Mouse (Mus musculus) heart, adult 2 months (tissue): ENCODE data around the gene Kcnq5. TPM values are rescaled to one million over a fixed set of nuclear protein-coding genes. Genes with fewer than 3 reads are reported as not detected.

Source experiments
- DNase-seq, 2 experiments: peaks; one replicate each; pipeline ENCODE4 v3.0.0; 2021
- H3K27ac ChIP-seq: fragments of 200-600 bp; 2 replicates; pipeline ENCODE4 v1.8.1; 2022
- H3K27me3 ChIP-seq: fragments of 200-500 bp; 2 replicates; pipeline ENCODE4 v1.6.1; 2012; ENCODE audit warnings: mild to moderate bottlenecking, low read length, inconsistent platforms, mixed read lengths; ENCODE audit not compliant: control insufficient read depth, insufficient read depth
- H3K36me3 ChIP-seq: fragments of 200-500 bp; 2 replicates; pipeline ENCODE4 v1.6.1; 2012; ENCODE audit warnings: low read length, inconsistent platforms; ENCODE audit not compliant: control insufficient read depth, insufficient read depth
- H3K4me1 ChIP-seq: fragments of 200-500 bp; 2 replicates; pipeline ENCODE4 v1.6.1; 2011; ENCODE audit warnings: low read length; ENCODE audit not compliant: control insufficient read depth, insufficient read depth
- H3K4me3 ChIP-seq: fragments of 200-600 bp; 2 replicates; pipeline ENCODE4 v1.8.1; 2022
- H3K79me2 ChIP-seq: fragments of 200-500 bp; replicated peaks from 2 replicates; pipeline ENCODE4 v1.6.1; 2012; ENCODE audit warnings: mild to moderate bottlenecking, inconsistent platforms, low read length, moderate library complexity, mixed read lengths; ENCODE audit not compliant: control insufficient read depth, insufficient read depth
- H3K9ac ChIP-seq: fragments of 200-500 bp; 2 replicates; pipeline ENCODE4 v1.6.1; 2012; ENCODE audit warnings: low read depth, mild to moderate bottlenecking, control low read depth, inconsistent platforms, low read length, mixed read lengths
- CTCF ChIP-seq: fragments of 200-600 bp; IDR thresholded peaks from 2 replicates; pipeline ENCODE4 v1.8.1; 2022; ENCODE audit warnings: antibody characterized with exemption, mild to moderate bottlenecking, moderate library complexity
- EP300 ChIP-seq: fragments of 200-500 bp; IDR thresholded peaks from 2 replicates; pipeline ENCODE4 v1.6.1; 2011; ENCODE audit warnings: low read depth, low read length, control low read depth; ENCODE audit not compliant: insufficient read depth
- POLR2A ChIP-seq: fragments of 200-500 bp; IDR thresholded peaks from 2 replicates; pipeline ENCODE4 v1.6.1; 2011; ENCODE audit warnings: mild to moderate bottlenecking, low read depth, low read length, control low read depth; ENCODE audit not compliant: insufficient read depth
- WGBS: fragments of 180-500 bp; shearing (Covaris S2); methylation state at CpG from one replicate; pipeline ENCODE4 v1.1.7; 2018; 5-methylcytosine and 5-hydroxymethylcytosine counted together
- intact Hi-C: fragments of 180-260 bp; cut with DNase I; formaldehyde crosslinking; loops from one replicate; pipeline ENCODE4 v1.15.1; 2025
- polyA plus RNA-seq: library from polyadenylated mRNA; depleted of rRNA; stranded (reverse); fragments of >200 nt; gene quantifications from 2 replicates; pipeline ENCODE4 v1.2.3, GENCODE M21; 2012
- total RNA-seq, 2 experiments: library from RNA; stranded (reverse); gene quantifications; 2 replicates each; pipeline ENCODE4 v1.2.3; 2021

Kcnq5 gene
- total and polyA plus RNA-seq, 3 experiments, result 0.20 to 2.6 (median 2.5) TPM

DNA sequence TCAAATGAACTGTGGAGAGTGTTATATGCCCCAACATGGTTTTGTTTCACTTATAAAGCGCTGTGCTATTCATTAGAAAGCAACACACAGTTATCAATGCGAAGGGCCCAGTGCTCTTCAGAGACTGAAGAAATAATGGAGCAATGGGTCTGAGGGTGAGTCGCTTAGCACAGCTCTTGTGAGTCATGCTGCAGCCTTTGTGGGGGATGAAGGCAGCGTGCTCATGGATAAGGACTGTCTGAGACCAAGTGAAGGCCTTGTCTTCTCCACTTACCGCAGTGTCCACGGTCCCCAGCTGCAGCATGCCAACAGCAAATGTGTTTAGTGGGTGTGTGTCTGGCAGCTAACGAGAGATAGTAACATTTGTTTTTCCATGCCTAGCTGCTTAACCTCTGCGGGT lies 503.2 kb downstream of the Kcnq5 start:
- no peaks in the 10 kb centered on the region for H3K4me1 ChIP-seq
- H3K4me3 ChIP-seq, result no peak overlapping the region
- intact Hi-C loops, result no loop called here
- TF ChIP-seq POLR2A (no peak), CTCF (no peak), EP300 (no peak)
- no peaks in the 10 kb centered on the region for H3K36me3 ChIP-seq
- H3K27ac ChIP-seq, result no peak overlapping the region
- WGBS, result 62% methylated on average over 8 of the region's 8 CpGs
- no peaks in the 10 kb centered on the region for H3K79me2 ChIP-seq
- no peaks in the 10 kb centered on the region for H3K27me3 ChIP-seq
- DNase-seq, result no peak
- H3K9ac ChIP-seq, result no peak overlapping the region

DNA sequence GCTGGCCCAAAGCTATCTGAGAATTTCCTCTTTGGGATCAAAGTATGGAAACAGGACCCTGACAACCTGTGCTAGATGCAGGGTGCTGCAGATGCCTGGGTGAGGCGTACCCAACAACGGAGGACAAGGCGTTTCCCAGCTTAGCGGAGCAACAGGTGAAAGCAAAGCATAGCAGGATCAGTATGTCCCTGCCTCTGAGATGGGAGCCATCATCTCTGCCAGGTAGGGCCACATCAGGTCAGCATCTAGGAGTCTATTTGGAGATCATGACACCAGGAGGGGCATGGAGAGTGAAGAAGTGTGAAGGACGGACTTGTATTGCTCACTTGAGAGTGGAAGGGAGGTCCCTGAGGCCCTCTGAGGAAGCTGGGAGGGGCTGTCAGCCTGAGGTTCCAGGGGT lies 505.8 kb downstream of the Kcnq5 start:
- no peak overlapping the region for H3K27ac ChIP-seq
- no peaks in the 10 kb centered on the region for H3K79me2 ChIP-seq
- DNase-seq, result no peak
- TF ChIP-seq POLR2A (no peak), EP300 (no peak), CTCF (no peak)
- H3K27me3 ChIP-seq, result no peaks in the 10 kb centered on the region
- 83% methylated on average over 5 of the region's 5 CpGs for WGBS
- H3K9ac ChIP-seq, result no peak overlapping the region
- no peaks in the 10 kb centered on the region for H3K4me1 ChIP-seq
- H3K36me3 ChIP-seq, result no peaks in the 10 kb centered on the region
- intact Hi-C loops, result no loop called here
- H3K4me3 ChIP-seq, result no peak overlapping the region

DNA sequence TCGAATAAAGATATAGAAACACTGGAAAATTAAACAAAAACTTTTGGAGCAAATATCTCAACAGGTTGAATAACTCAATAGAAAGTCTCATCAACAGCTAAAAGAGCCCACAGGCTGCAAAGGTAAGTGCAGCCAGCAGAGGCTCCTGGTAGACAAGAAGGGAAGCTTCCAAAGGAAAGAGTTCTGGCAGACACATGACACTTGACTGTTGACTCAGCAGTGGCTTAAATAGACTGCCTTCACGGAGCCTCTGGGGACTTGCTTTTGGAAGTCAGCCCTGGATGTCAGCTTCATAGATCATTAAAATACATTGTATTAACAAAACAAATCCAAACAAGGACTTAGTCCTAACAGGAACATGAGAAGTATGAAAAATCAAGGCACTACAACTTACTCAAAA lies 513.5 kb downstream of the Kcnq5 start:
- no peaks in the 10 kb centered on the region for H3K4me1 ChIP-seq
- H3K4me3 ChIP-seq, result no peak overlapping the region
- H3K9ac ChIP-seq, result no peak overlapping the region
- 46% methylated on average over 2 of the region's 2 CpGs for WGBS
- no peaks in the 10 kb centered on the region for H3K79me2 ChIP-seq
- intact Hi-C loops, result no loop called here
- H3K27me3 ChIP-seq, result no peaks in the 10 kb centered on the region
- TF ChIP-seq POLR2A (no peak), CTCF (peak; percentile 49)
- no peak overlapping the region for H3K27ac ChIP-seq
- peak in 1 of 2 experiments; percentile 17 for DNase-seq
- no peaks in the 10 kb centered on the region for H3K36me3 ChIP-seq

DNA sequence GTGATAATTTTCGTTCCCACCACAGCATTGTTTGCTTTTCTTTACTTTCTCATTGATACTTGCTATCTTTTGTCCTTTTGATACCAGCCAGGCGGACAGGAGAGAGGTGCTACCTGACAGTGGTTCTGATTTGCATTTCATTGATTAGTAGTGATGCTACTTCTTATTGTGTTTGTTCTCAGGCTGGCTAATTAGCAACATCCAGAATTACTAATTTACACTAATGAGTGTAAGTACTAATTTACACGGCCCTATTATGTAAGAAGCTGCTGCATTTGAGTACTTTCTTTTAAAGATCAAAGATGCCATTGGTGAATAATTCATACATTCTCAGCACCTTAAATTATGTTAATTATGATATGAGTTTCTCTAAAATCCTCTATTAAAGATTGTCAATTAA lies 525.0 kb downstream of the Kcnq5 start:
- Histone ChIP-seq H3K36me3 (no peaks in the 10 kb centered on the region), H3K27me3 (no peaks in the 10 kb centered on the region), H3K79me2 (no peaks in the 10 kb centered on the region), H3K4me3 (no peak overlapping the region), H3K27ac (no peak overlapping the region), H3K4me1 (no peaks in the 10 kb centered on the region), H3K9ac (no peak overlapping the region)
- intact Hi-C loops, result no loop called here
- 75% methylated on average over 3 of the region's 3 CpGs for WGBS
- DNase-seq, result no peak
- TF ChIP-seq POLR2A, result no peak
- TF ChIP-seq CTCF, result no peak
- no peak for TF ChIP-seq EP300

DNA sequence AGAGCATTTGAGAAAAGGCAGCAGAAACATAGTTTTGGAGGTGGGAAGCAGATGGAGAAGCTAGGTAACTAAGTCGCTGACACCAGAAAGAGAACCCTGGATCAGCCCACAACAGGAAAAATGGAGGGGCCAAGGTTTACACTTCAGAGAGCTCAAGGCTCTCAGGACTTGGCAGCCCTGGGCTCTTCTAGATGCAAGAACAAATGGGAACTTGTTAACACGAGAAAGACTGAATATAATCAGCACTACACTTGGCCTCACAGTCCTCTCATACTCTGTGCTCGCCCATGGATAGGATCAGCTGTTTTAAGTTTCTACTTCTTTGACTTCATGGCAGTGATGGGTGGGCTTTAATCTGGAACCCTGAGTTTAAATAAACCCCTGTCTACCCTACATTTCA lies 526.9 kb downstream of the Kcnq5 start:
- no peaks in the 10 kb centered on the region for H3K4me1 ChIP-seq
- TF ChIP-seq CTCF, result no peak
- no peak for TF ChIP-seq POLR2A
- TF ChIP-seq EP300, result no peak
- WGBS, result 50% methylated on average over 3 of the region's 3 CpGs
- H3K27ac ChIP-seq, result no peak overlapping the region
- H3K27me3 ChIP-seq, result no peaks in the 10 kb centered on the region
- no peak overlapping the region for H3K9ac ChIP-seq
- no peaks in the 10 kb centered on the region for H3K79me2 ChIP-seq
- H3K36me3 ChIP-seq, result no peaks in the 10 kb centered on the region
- intact Hi-C loops, result no loop called here
- no peak for DNase-seq
- H3K4me3 ChIP-seq, result no peak overlapping the region

DNA sequence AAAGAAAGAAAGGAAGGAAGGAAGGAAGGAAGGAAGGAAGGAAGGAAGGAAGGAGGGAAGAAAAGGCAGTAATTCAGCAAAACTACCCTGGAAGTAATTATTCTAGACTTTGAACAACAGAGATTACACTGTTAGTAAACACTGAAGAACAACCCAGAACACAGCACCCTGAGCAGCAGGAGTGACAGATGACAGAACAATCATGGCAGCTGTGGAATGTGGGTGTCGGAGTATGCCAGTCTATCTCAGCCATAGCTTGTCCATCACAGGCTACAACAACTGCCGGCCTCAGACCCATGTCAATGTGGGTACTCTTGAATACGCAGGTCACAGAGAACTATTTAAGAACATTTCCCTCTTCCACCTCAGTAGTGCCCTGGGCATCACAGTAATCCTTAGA lies 530.1 kb downstream of the Kcnq5 start:
- 87% methylated on average over 3 of the region's 3 CpGs for WGBS
- intact Hi-C loops, result no loop called here
- H3K36me3 ChIP-seq, result no peaks in the 10 kb centered on the region
- H3K4me3 ChIP-seq, result no peak overlapping the region
- H3K79me2 ChIP-seq, result no peaks in the 10 kb centered on the region
- H3K4me1 ChIP-seq, result no peaks in the 10 kb centered on the region
- H3K27ac ChIP-seq, result no peak overlapping the region
- no peak overlapping the region for H3K9ac ChIP-seq
- no peak for DNase-seq
- TF ChIP-seq EP300 (no peak), POLR2A (no peak), CTCF (no peak)
- no peaks in the 10 kb centered on the region for H3K27me3 ChIP-seq
